In genomic region chr16:79692444-79692843, GRCm38 (mm10) we compare ENCODE assay signal across 17 mouse cellular contexts.
"Had no signal": no experiment of that assay in that cellular context is flagged by ENCODE, and none has a peak within 500 bp of the region (broad histone marks: within the 10 kb centered on the region; RNA-seq: fewer than 3 reads in every experiment).

No protein-coding gene starts in this region.

- H3K36me3 ChIP-seq: kidney, embryonic 15.5 days; midbrain, embryonic 12.5 days; midbrain, embryonic 15.5 days; stomach, embryonic 15.5 days had no signal

- H3K9me3 ChIP-seq: kidney, embryonic 15.5 days; midbrain, embryonic 12.5 days; midbrain, embryonic 15.5 days; stomach, embryonic 15.5 days had no signal

- H3K4me3 ChIP-seq: kidney, embryonic 15.5 days; left cerebral cortex, adult 2 months; midbrain, embryonic 12.5 days; midbrain, embryonic 15.5 days; stomach, embryonic 15.5 days had no signal

- H3K4me2 ChIP-seq: kidney, embryonic 15.5 days; liver, embryonic 11.5 days; lung, embryonic 14.5 days; midbrain, embryonic 12.5 days; midbrain, embryonic 15.5 days; stomach, embryonic 15.5 days had no signal

- H3K9ac ChIP-seq: kidney, embryonic 15.5 days; liver, embryonic 14.5 days; liver, postnatal 0 days; lung, embryonic 14.5 days; midbrain, embryonic 12.5 days; midbrain, embryonic 15.5 days; stomach, embryonic 15.5 days had no signal

- H3K27me3 ChIP-seq: kidney, embryonic 15.5 days; midbrain, embryonic 12.5 days; midbrain, embryonic 15.5 days; stomach, embryonic 15.5 days had no signal

- ATAC-seq: liver, postnatal 0 days; lung, postnatal 0 days; midbrain, embryonic 15.5 days had no signal

- DNase-seq: kidney, postnatal 10 days; kidney, postnatal 36 days; layer of hippocampus, postnatal 36 days; liver, postnatal 0 days; lung, embryonic 14.5 days; right cerebral cortex, postnatal 25 days; spleen, adult 18-20 months; thymus, postnatal 25 days had no signal

- H3K27ac ChIP-seq: kidney, embryonic 15.5 days; left cerebral cortex, adult 2 months; liver, embryonic 14.5 days; macrophage; midbrain, embryonic 12.5 days; midbrain, embryonic 15.5 days; stomach, embryonic 15.5 days had no signal

- H3K4me1 ChIP-seq: kidney, embryonic 15.5 days; midbrain, embryonic 12.5 days; midbrain, embryonic 15.5 days; stomach, embryonic 15.5 days had no signal
